Mouse (Mus musculus): ENCODE results near the gene Dgki. TPM values are rescaled to one million over a fixed set of nuclear protein-coding genes. Genes with fewer than 3 reads are reported as not detected.

Gene Dgki
- total and polyA plus RNA-seq, 3 experiments, result not detected

GRCm38 (mm10) chr6:36903821-36904220 is 396.2 kb downstream of the Dgki start:
- Histone ChIP-seq H3K27ac (ENCODE audit: control insufficient read depth, low read depth, low read length) (no peak overlapping the region), H3K4me3 (ENCODE audit: control insufficient read depth in 1 of 2, insufficient read depth in 1 of 2, low read depth in 2 of 2, low read length in 2 of 2) (no peak overlapping the region), H3K36me3 (ENCODE audit: control insufficient read depth in 1 of 2, insufficient read depth in 2 of 2, low read length in 2 of 2) (no peaks in the 10 kb centered on the region), H3K9me3 (replicated peaks; ENCODE audit: insufficient read depth, low read length) (no peaks in the 10 kb centered on the region), H3K27me3 (ENCODE audit: control insufficient read depth in 1 of 2, insufficient read depth in 2 of 2, low read length in 2 of 2) (no peaks in the 10 kb centered on the region), H3K4me1 (ENCODE audit: control insufficient read depth in 1 of 2, insufficient read depth in 2 of 2, low read length in 2 of 2) (no peaks in the 10 kb centered on the region), H3K79me2 (ENCODE audit: control insufficient read depth, insufficient read depth, low read length, poor library complexity) (no peaks in the 10 kb centered on the region), H3K9ac (ENCODE audit: control insufficient read depth, low read depth, low read length, poor library complexity, severe bottlenecking) (no peak overlapping the region)
- no peak for TF ChIP-seq GABPA (IDR thresholded peaks at IDR 0.05; ENCODE audit: low read depth, low read length)
- TF ChIP-seq ZKSCAN1 (IDR thresholded peaks at IDR 0.05; ENCODE audit: low read depth, low read length), result no peak
- TF ChIP-seq NELFE (IDR thresholded peaks at IDR 0.05; ENCODE audit: low read depth, low read length), result no peak
- no peak for TF ChIP-seq MEF2A (IDR thresholded peaks at IDR 0.05; ENCODE audit: extremely low read depth, insufficient replicate concordance, low read depth, low read length, poor library complexity, severe bottlenecking)
- TF ChIP-seq EP300 (IDR thresholded peaks at IDR 0.05; ENCODE audit: low read depth in 1 of 2, low read length in 2 of 2), result no peak
- TF ChIP-seq ETS1 (IDR thresholded peaks at IDR 0.05; ENCODE audit: low read depth, low read length), result no peak
- no peak for TF ChIP-seq SIN3A (IDR thresholded peaks at IDR 0.05; ENCODE audit: low read length)
- TF ChIP-seq RAD21 (IDR thresholded peaks at IDR 0.05; ENCODE audit: low read depth, low read length), result no peak
- no peak for TF ChIP-seq ZNF384 (IDR thresholded peaks at IDR 0.05; ENCODE audit: low read depth, low read length)
- no peak for TF ChIP-seq CTCF (IDR thresholded peaks at IDR 0.05 in 2 of 3, conservative IDR thresholded peaks at IDR 0.05 in 1 of 3; ENCODE audit: control insufficient read depth in 1 of 3, insufficient read depth in 1 of 3, low read depth in 2 of 3, low read length in 3 of 3, poor library complexity in 1 of 3, severe bottlenecking in 1 of 3)
- TF ChIP-seq CHD2 (IDR thresholded peaks at IDR 0.05; ENCODE audit: low read length), result no peak
- no peak for TF ChIP-seq USF2 (IDR thresholded peaks at IDR 0.05; ENCODE audit: borderline replicate concordance in 1 of 2, insufficient read depth in 1 of 2, low read depth in 1 of 2, low read length in 2 of 2)
- no peak for DNase-seq (ENCODE audit: low read depth, low spot score)

DNA sequence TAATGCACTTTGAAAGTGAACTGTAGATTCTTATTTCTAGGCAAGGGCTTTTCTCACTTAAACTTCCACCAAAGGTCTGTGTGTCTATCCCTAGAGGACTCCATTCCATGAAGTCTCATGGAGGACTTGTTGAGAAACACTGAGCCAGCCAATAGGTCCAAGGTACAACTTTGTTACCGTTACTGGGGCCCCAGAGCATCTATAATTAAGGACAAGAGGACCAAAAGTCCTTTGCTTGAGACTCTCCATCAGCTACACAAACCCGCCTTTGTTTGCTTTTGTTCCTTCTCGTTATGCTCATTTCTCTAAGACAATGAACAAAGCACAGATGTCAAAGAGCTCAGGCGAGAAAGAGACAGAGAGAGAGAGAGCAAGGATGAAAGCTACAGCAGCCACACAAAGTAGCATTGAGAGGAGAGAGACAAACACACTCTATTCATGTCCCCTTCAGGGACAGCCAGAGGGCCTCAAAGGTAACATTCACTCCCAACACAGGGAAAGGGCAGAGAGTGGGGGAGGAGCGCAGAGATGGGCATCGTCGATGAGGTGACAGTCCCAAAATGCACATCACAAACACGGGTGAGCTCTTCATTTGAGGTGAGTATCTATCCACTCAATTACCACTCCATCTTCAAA is 396.7 kb downstream of the Dgki start:
- Histone ChIP-seq H3K4me3 (ENCODE audit: control insufficient read depth in 1 of 2, insufficient read depth in 1 of 2, low read depth in 2 of 2, low read length in 2 of 2) (no peak overlapping the region), H3K9ac (ENCODE audit: control insufficient read depth, low read depth, low read length, poor library complexity, severe bottlenecking) (no peak overlapping the region), H3K27me3 (ENCODE audit: control insufficient read depth in 1 of 2, insufficient read depth in 2 of 2, low read length in 2 of 2) (no peaks in the 10 kb centered on the region), H3K9me3 (replicated peaks; ENCODE audit: insufficient read depth, low read length) (no peaks in the 10 kb centered on the region), H3K27ac (ENCODE audit: control insufficient read depth, low read depth, low read length) (no peak overlapping the region), H3K4me1 (ENCODE audit: control insufficient read depth in 1 of 2, insufficient read depth in 2 of 2, low read length in 2 of 2) (no peaks in the 10 kb centered on the region), H3K79me2 (ENCODE audit: control insufficient read depth, insufficient read depth, low read length, poor library complexity) (no peaks in the 10 kb centered on the region), H3K36me3 (ENCODE audit: control insufficient read depth in 1 of 2, insufficient read depth in 2 of 2, low read length in 2 of 2) (no peaks in the 10 kb centered on the region)
- TF ChIP-seq CTCF (IDR thresholded peaks at IDR 0.05 in 2 of 3, conservative IDR thresholded peaks at IDR 0.05 in 1 of 3; ENCODE audit: control insufficient read depth in 1 of 3, insufficient read depth in 1 of 3, low read depth in 2 of 3, low read length in 3 of 3, poor library complexity in 1 of 3, severe bottlenecking in 1 of 3), result no peak
- TF ChIP-seq ELF1 (IDR thresholded peaks at IDR 0.05; ENCODE audit: low read depth, low read length), result no peak
- TF ChIP-seq CHD1 (IDR thresholded peaks at IDR 0.05; ENCODE audit: low read depth, low read length), result no peak
- no peak for TF ChIP-seq SMC3 (IDR thresholded peaks at IDR 0.05; ENCODE audit: low read depth, low read length)
- TF ChIP-seq MYC (IDR thresholded peaks at IDR 0.05; ENCODE audit: low read depth, low read length), result no peak
- no peak for TF ChIP-seq MYB (IDR thresholded peaks at IDR 0.05; ENCODE audit: low read depth, low read length)
- TF ChIP-seq E2F4 (IDR thresholded peaks at IDR 0.05; ENCODE audit: borderline replicate concordance, low read depth, low read length), result no peak
- TF ChIP-seq GABPA (IDR thresholded peaks at IDR 0.05; ENCODE audit: low read depth, low read length), result no peak
- TF ChIP-seq RAD21 (IDR thresholded peaks at IDR 0.05; ENCODE audit: low read depth, low read length), result no peak
- no peak for TF ChIP-seq TCF12 (IDR thresholded peaks at IDR 0.05; ENCODE audit: low read depth, low read length)
- TF ChIP-seq CHD2 (IDR thresholded peaks at IDR 0.05; ENCODE audit: low read length), result no peak
- TF ChIP-seq GATA1 (IDR thresholded peaks at IDR 0.05; ENCODE audit: low read depth, low read length), result no peak
- TF ChIP-seq JUND (IDR thresholded peaks at IDR 0.05; ENCODE audit: low read depth, low read length), result no peak
- DNase-seq (ENCODE audit: low read depth, low spot score), result no peak
